Mouse (Mus musculus) liver, postnatal 0 days (tissue): ENCODE measurements around the gene Igfbp5. TPM values are rescaled to one million over a fixed set of nuclear protein-coding genes. Genes with fewer than 3 reads are reported as not detected.

ENCODE experiments used
- ATAC-seq: fragments of 200-750 bp; cut with Nextera tagmentation; 2 replicates; pipeline ENCODE4 v1.8.0; 2017; ENCODE audit warnings: mild to moderate bottlenecking, moderate library complexity
- DNase-seq: peaks from one replicate; pipeline ENCODE4 v3.0.0-alpha.2; 2016
- H3K27ac ChIP-seq: fragments of 300-500 bp; sonication (generic); 2 replicates; pipeline ENCODE4 v1.5.1; 2014; ENCODE audit warnings: antibody characterized with exemption, moderate library complexity, mild to moderate bottlenecking, low read depth
- H3K27me3 ChIP-seq: fragments of 300-500 bp; sonication (generic); 2 replicates; pipeline ENCODE4 v1.6.1; 2014; ENCODE audit warnings: low read length, control low read depth, mixed read lengths; ENCODE audit not compliant: insufficient read depth
- H3K36me3 ChIP-seq: fragments of 300-500 bp; sonication (generic); replicated peaks from 2 replicates; pipeline ENCODE4 v1.6.1; 2014; ENCODE audit warnings: mild to moderate bottlenecking, control low read depth, low read length, moderate library complexity, mixed read lengths; ENCODE audit not compliant: insufficient read depth
- H3K4me1 ChIP-seq: fragments of 300-500 bp; sonication (generic); 2 replicates; pipeline ENCODE4 v1.6.1; 2014; ENCODE audit warnings: antibody characterized with exemption, mild to moderate bottlenecking, control low read depth; ENCODE audit not compliant: insufficient read depth
- H3K4me2 ChIP-seq: fragments of 300-500 bp; sonication (generic); 2 replicates; pipeline ENCODE4 v1.6.1; 2014; ENCODE audit warnings: low read depth, mild to moderate bottlenecking, low read length, moderate library complexity, mixed read lengths
- H3K4me3 ChIP-seq: fragments of 300-500 bp; sonication (generic); 2 replicates; pipeline ENCODE4 v1.5.1; 2014; ENCODE audit warnings: low read depth, low read length
- H3K9ac ChIP-seq: fragments of 300-500 bp; sonication (generic); replicated peaks from 2 replicates; pipeline ENCODE4 v1.6.1; 2014; ENCODE audit warnings: mild to moderate bottlenecking, moderate library complexity
- H3K9me3 ChIP-seq: fragments of 300-500 bp; sonication (generic); 2 replicates; pipeline ENCODE4 v1.6.1; 2016; ENCODE audit warnings: mild to moderate bottlenecking, control low read depth, low read length, mixed read lengths
- CTCF ChIP-seq: sonication (generic); IDR thresholded peaks from 2 replicates; pipeline ENCODE4 v1.5.1; 2016; ENCODE audit warnings: antibody characterized with exemption, low read depth
- EP300 ChIP-seq: IDR thresholded peaks from 2 replicates; pipeline ENCODE4 v1.6.1; 2016; ENCODE audit warnings: antibody characterized with exemption, low read depth, mild to moderate bottlenecking
- WGBS: fragments of 180-500 bp; shearing (Covaris S2); extraction: QIAGEN DNeasy Blood & Tissue Kit; methylation state at CpG from one replicate; pipeline ENCODE4 v1.1.7; 2014; ENCODE audit not compliant: insufficient replicate concordance; 5-methylcytosine and 5-hydroxymethylcytosine counted together
- polyA plus RNA-seq: library from polyadenylated mRNA; unstranded; fragments of >200 nt; fragmentation: Nextera tagmentation; extraction: Ambion mirVana; gene quantifications from 2 replicates; pipeline ENCODE4 v1.2.1, GENCODE M21; 2015

Igfbp5 gene
- polyA plus RNA-seq, 1 experiment from 2014 or later = 2.4 TPM

GRCm38 (mm10) chr1:72873511-72874286 is 985 bp downstream of the Igfbp5 start:
- Histone ChIP-seq H3K4me1 (peaks cover 21% of the 10 kb centered on the region), H3K27me3 (peaks cover 72% of the 10 kb centered on the region), H3K4me2 (peak overlapping the region; percentile 46), H3K9me3 (no peaks in the 10 kb centered on the region), H3K36me3 (no peaks in the 10 kb centered on the region), H3K9ac (no peak overlapping the region; the same call in 1 of the 2 replicates), H3K4me3 (peak overlapping the region; percentile 32), H3K27ac (no peak overlapping the region)
- DNase-seq = no peak
- TF ChIP-seq EP300 (no peak), CTCF (no peak)
- ATAC-seq = no peak
- WGBS = 2% methylated on average over 42 of the region's 43 CpGs

- H3K4me2 ChIP-seq = peak overlapping the region; percentile 46; the same call in 1 of the 2 replicates
- peaks cover 72% of the 10 kb centered on the region for H3K27me3 ChIP-seq
- WGBS = 1% methylated on average over 16 of the region's 16 CpGs
- peaks cover 21% of the 10 kb centered on the region for H3K4me1 ChIP-seq
- DNase-seq (no peak), ATAC-seq (no peak)
- H3K27ac ChIP-seq = no peak overlapping the region
- H3K36me3 ChIP-seq = no peaks in the 10 kb centered on the region
- no peaks in the 10 kb centered on the region for H3K9me3 ChIP-seq
- H3K9ac ChIP-seq = no peak overlapping the region
- TF ChIP-seq CTCF = no peak
- no peak for TF ChIP-seq EP300
- H3K4me3 ChIP-seq = no peak overlapping the region
Observed at GRCm38 (mm10) chr1:72873078-72873477, 1.6 kb downstream of the Igfbp5 start.

- Histone ChIP-seq H3K27ac (no peak overlapping the region), H3K27me3 (peaks cover 70% of the 10 kb centered on the region), H3K4me2 (0 out of 2 replicates have a peak overlapping the region, but pooled peaks have one; percentile 18), H3K9me3 (no peaks in the 10 kb centered on the region), H3K9ac (no peak overlapping the region), H3K4me1 (peaks cover 21% of the 10 kb centered on the region), H3K4me3 (no peak overlapping the region), H3K36me3 (no peaks in the 10 kb centered on the region)
- TF ChIP-seq CTCF = no peak
- TF ChIP-seq EP300 = no peak
- WGBS = 1% methylated on average over 8 of the region's 8 CpGs
- ATAC-seq (0 out of 2 replicates have a peak, but pooled peaks have one; percentile 18), DNase-seq (peak; percentile 69)
Observed at GRCm38 (mm10) chr1:72872521-72872920, 2.2 kb downstream of the Igfbp5 start.

- Histone ChIP-seq H3K9ac (no peak overlapping the region), H3K27ac (no peak overlapping the region), H3K4me1 (peaks cover 21% of the 10 kb centered on the region), H3K27me3 (peaks cover 64% of the 10 kb centered on the region), H3K9me3 (no peaks in the 10 kb centered on the region), H3K36me3 (no peaks in the 10 kb centered on the region), H3K4me3 (peak overlapping the region; percentile 13; the same call in 1 of the 2 replicates), H3K4me2 (peak overlapping the region; percentile 64; the same call in 1 of the 2 replicates)
- 2% methylated on average over 34 of the region's 34 CpGs for WGBS
- no peak for ATAC-seq
- no peak for TF ChIP-seq CTCF
- TF ChIP-seq EP300 = no peak
- no peak for DNase-seq
Observed at GRCm38 (mm10) chr1:72871697-72872411, 2.8 kb downstream of the Igfbp5 start.

GRCm38 (mm10) chr1:72871337-72871696 is 3.4 kb downstream of the Igfbp5 start:
- Histone ChIP-seq H3K27me3 (peaks cover 63% of the 10 kb centered on the region), H3K27ac (no peak overlapping the region), H3K4me3 (peak overlapping the region; percentile 34; the same call in 1 of the 2 replicates), H3K4me1 (peaks cover 21% of the 10 kb centered on the region), H3K9me3 (no peaks in the 10 kb centered on the region), H3K4me2 (peak overlapping the region; percentile 64), H3K36me3 (no peaks in the 10 kb centered on the region), H3K9ac (no peak overlapping the region)
- under 1% methylated on average over 6 of the region's 6 CpGs for WGBS
- ATAC-seq = no peak
- TF ChIP-seq EP300 = no peak
- DNase-seq = no peak

GRCm38 (mm10) chr1:72870615-72871336 is 3.9 kb downstream of the Igfbp5 start:
- H3K4me1 ChIP-seq = peaks cover 21% of the 10 kb centered on the region
- peaks cover 59% of the 10 kb centered on the region for H3K27me3 ChIP-seq
- under 1% methylated on average over 20 of the region's 20 CpGs for WGBS
- no peak overlapping the region for H3K9ac ChIP-seq
- ATAC-seq (peak; percentile 64), DNase-seq (peak; percentile 66)
- no peak for TF ChIP-seq EP300
- no peaks in the 10 kb centered on the region for H3K9me3 ChIP-seq
- H3K4me2 ChIP-seq = peak overlapping the region; percentile 64
- peak overlapping the region; percentile 34 for H3K4me3 ChIP-seq
- no peak overlapping the region for H3K27ac ChIP-seq
- H3K36me3 ChIP-seq = no peaks in the 10 kb centered on the region
